Mouse (Mus musculus) stomach, embryonic 15.5 days (tissue): ENCODE results near the gene Tnnt2. TPM values are rescaled to one million over a fixed set of nuclear protein-coding genes. Genes with fewer than 3 reads are reported as not detected.
A peak's percentile ranks its signal among the peaks of the same experiment; 100 is the strongest.

Experiments used
- ATAC-seq: fragments of 200-750 bp; cut with Nextera tagmentation; 2 replicates; pipeline ENCODE4 v1.8.0; 2017; ENCODE audit warnings: low read depth, moderate number of reproducible peaks, moderate TSS enrichment; ENCODE audit not compliant: insufficient read depth, low FRiP score
- H3K27ac ChIP-seq: fragments of 300-500 bp; sonication (generic); 2 replicates; pipeline ENCODE4 v1.5.1; 2015; ENCODE audit warnings: mild to moderate bottlenecking, inconsistent platforms
- H3K27me3 ChIP-seq: fragments of 300-500 bp; sonication (generic); replicated peaks from 2 replicates; pipeline ENCODE4 v1.6.1; 2015; ENCODE audit warnings: inconsistent platforms
- H3K36me3 ChIP-seq: fragments of 300-500 bp; sonication (generic); 2 replicates; pipeline ENCODE4 v1.6.1; 2015; ENCODE audit warnings: inconsistent platforms
- H3K4me1 ChIP-seq: fragments of 300-500 bp; sonication (generic); 2 replicates; pipeline ENCODE4 v1.6.1; 2015; ENCODE audit warnings: inconsistent platforms
- H3K4me2 ChIP-seq: fragments of 300-500 bp; sonication (generic); 2 replicates; pipeline ENCODE4 v1.6.1; 2015; ENCODE audit warnings: mild to moderate bottlenecking, inconsistent platforms
- H3K4me3 ChIP-seq: fragments of 300-500 bp; sonication (generic); replicated peaks from 2 replicates; pipeline ENCODE4 v1.5.1; 2015; ENCODE audit warnings: inconsistent platforms
- H3K9ac ChIP-seq: fragments of 300-500 bp; sonication (generic); 2 replicates; pipeline ENCODE4 v1.6.1; 2015; ENCODE audit warnings: inconsistent platforms
- H3K9me3 ChIP-seq: fragments of 300-500 bp; sonication (generic); 2 replicates; pipeline ENCODE4 v1.6.1; 2016; ENCODE audit warnings: inconsistent platforms
- WGBS: fragments of 180-500 bp; shearing (Covaris S2); methylation state at CpG from one replicate; pipeline ENCODE4 v1.1.7; 2015; 5-methylcytosine and 5-hydroxymethylcytosine counted together
- polyA plus RNA-seq: library from polyadenylated mRNA; unstranded; fragments of >200 nt; fragmentation: Nextera tagmentation; extraction: Ambion mirVana; gene quantifications from 2 replicates; pipeline ENCODE4 v1.2.1, GENCODE M21; 2015

Tnnt2 gene
- polyA plus RNA-seq = 18.7 and 25.8 TPM in 2 replicates

- WGBS = 33% methylated on average over 9 of the region's 9 CpGs
- Histone ChIP-seq H3K9ac (no peak within 1 kb of the TSS), H3K9me3 (no peaks in the 10 kb centered on the region), H3K4me2 (no peak within 1 kb of the TSS), H3K27ac (no peak within 1 kb of the TSS; the same call in 1 of the 2 replicates), H3K27me3 (no peaks in the 10 kb centered on the region), H3K4me3 (no peak within 1 kb of the TSS), H3K4me1 (peaks cover 4% of the 10 kb centered on the region; the same call in 1 of the 2 replicates), H3K36me3 (no peaks in the 10 kb centered on the region)
- ATAC-seq = 0 out of 2 replicates have a peak, but pooled peaks have one; percentile 29
These were observed at the start of gene Tnnt2 for GRCm38 (mm10) chr1:135835716-135836483. Tnnt2 (plus strand) TSS chr1:135836354.

DNA sequence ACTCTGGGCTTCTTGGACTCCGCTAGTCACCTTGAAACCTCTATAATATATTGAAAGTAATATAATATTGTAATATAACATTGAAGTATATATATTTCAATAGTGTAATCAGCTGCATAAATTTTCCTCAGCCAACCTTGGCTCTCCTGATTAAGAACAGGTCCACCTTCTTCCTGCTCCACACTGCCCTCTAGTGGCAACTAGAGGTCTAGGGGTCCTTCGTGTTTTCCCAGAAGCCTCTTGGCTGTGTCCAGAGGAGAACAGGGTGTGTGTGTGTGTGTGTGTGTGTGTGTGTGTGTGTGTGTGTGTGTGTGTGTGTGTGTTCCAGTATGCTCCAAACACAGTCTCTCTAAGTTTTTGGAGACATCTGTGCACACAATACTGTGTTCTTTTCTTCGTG, 48.4 kb upstream of the Tnnt2 start:
- H3K27me3 ChIP-seq = no peaks in the 10 kb centered on the region
- no peaks in the 10 kb centered on the region for H3K36me3 ChIP-seq
- ATAC-seq = no peak
- no peaks in the 10 kb centered on the region for H3K9me3 ChIP-seq
- 49% methylated on average over 3 of the region's 3 CpGs for WGBS
- H3K4me2 ChIP-seq = no peak overlapping the region
- H3K4me3 ChIP-seq = no peak overlapping the region
- no peaks in the 10 kb centered on the region; the same call in 1 of the 2 replicates for H3K4me1 ChIP-seq
- H3K9ac ChIP-seq = no peak overlapping the region
- H3K27ac ChIP-seq = no peak overlapping the region; the same call in 1 of the 2 replicates

DNA sequence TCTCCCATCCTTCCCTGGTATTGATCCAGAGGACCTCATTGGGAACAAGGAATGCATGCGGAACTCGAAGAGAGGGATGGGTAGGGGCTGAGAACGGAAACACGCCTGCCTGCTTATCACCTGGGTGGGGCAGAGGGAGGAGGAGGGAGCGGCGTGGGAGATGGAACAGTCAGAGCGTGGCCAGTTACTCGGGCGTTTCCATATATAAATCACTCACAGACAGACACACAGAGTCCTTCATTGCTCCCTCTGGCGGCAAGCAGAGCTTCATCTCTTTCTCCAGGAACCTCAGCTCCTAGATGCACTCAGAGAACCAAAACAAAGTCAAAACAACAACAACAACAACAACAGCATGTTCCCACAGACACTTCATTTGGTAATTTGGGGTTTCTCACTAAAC, 47.4 kb upstream of the Tnnt2 start:
- Histone ChIP-seq H3K9me3 (no peaks in the 10 kb centered on the region), H3K36me3 (no peaks in the 10 kb centered on the region), H3K4me2 (peak overlapping the region; percentile 37; the same call in 1 of the 2 replicates), H3K27me3 (no peaks in the 10 kb centered on the region), H3K4me1 (peaks cover 6% of the 10 kb centered on the region), H3K9ac (no peak overlapping the region), H3K4me3 (no peak overlapping the region), H3K27ac (no peak overlapping the region)
- no peak for ATAC-seq
- WGBS = 11% methylated on average over 10 of the region's 10 CpGs

- H3K27me3 ChIP-seq = no peaks in the 10 kb centered on the region
- H3K9ac ChIP-seq = no peak overlapping the region
- no peak overlapping the region for H3K27ac ChIP-seq
- H3K4me1 ChIP-seq = peaks cover 12% of the 10 kb centered on the region
- ATAC-seq = no peak
- H3K9me3 ChIP-seq = no peaks in the 10 kb centered on the region
- 11% methylated on average over 5 of the region's 5 CpGs for whole genome bisulfite sequencing
- H3K36me3 ChIP-seq = no peaks in the 10 kb centered on the region
- no peak overlapping the region for H3K4me3 ChIP-seq
- no peak overlapping the region for H3K4me2 ChIP-seq
These were observed 46.3 kb upstream of the Tnnt2 start for GRCm38 (mm10) chr1:135789815-135790214.

- Histone ChIP-seq H3K36me3 (no peaks in the 10 kb centered on the region), H3K4me3 (no peak overlapping the region), H3K27ac (peak overlapping the region; percentile 74), H3K27me3 (no peaks in the 10 kb centered on the region), H3K4me2 (no peak overlapping the region), H3K4me1 (peaks cover 24% of the 10 kb centered on the region), H3K9ac (no peak overlapping the region), H3K9me3 (no peaks in the 10 kb centered on the region)
- 64% methylated on average over 13 of the region's 13 CpGs for WGBS
- ATAC-seq = no peak
These were observed 43.8 kb upstream of the Tnnt2 start for GRCm38 (mm10) chr1:135792143-135792939.

- Histone ChIP-seq H3K27me3 (no peaks in the 10 kb centered on the region), H3K27ac (peak overlapping the region; percentile 87), H3K4me2 (peak overlapping the region; percentile 60), H3K4me1 (peaks cover 24% of the 10 kb centered on the region), H3K9me3 (no peaks in the 10 kb centered on the region), H3K36me3 (no peaks in the 10 kb centered on the region), H3K9ac (no peak overlapping the region), H3K4me3 (peak overlapping the region; percentile 28)
- peak; percentile 69 for ATAC-seq
- 12% methylated on average over 27 of the region's 27 CpGs for WGBS
These were observed 42.6 kb upstream of the Tnnt2 start for GRCm38 (mm10) chr1:135793370-135794215.

GRCm38 (mm10) chr1:135794216-135795134, 41.7 kb upstream of the Tnnt2 start:
- H3K9me3 ChIP-seq = no peaks in the 10 kb centered on the region
- peak overlapping the region; percentile 60 for H3K4me2 ChIP-seq
- H3K36me3 ChIP-seq = no peaks in the 10 kb centered on the region
- no peaks in the 10 kb centered on the region for H3K27me3 ChIP-seq
- H3K4me3 ChIP-seq = peak overlapping the region; percentile 28; the same call in 1 of the 2 replicates
- ATAC-seq = peak; percentile 11; the same call in 1 of the 2 replicates
- no peak overlapping the region for H3K9ac ChIP-seq
- H3K27ac ChIP-seq = peak overlapping the region; percentile 87
- peaks cover 26% of the 10 kb centered on the region for H3K4me1 ChIP-seq
- WGBS = 21% methylated on average over 20 of the region's 20 CpGs

GRCm38 (mm10) chr1:135798492-135798891, 37.7 kb upstream of the Tnnt2 start:
- Histone ChIP-seq H3K4me3 (no peak overlapping the region), H3K4me2 (no peak overlapping the region), H3K27me3 (no peaks in the 10 kb centered on the region), H3K36me3 (no peaks in the 10 kb centered on the region), H3K9ac (no peak overlapping the region), H3K27ac (no peak overlapping the region), H3K4me1 (peaks cover 43% of the 10 kb centered on the region), H3K9me3 (no peaks in the 10 kb centered on the region)
- WGBS = 69% methylated on average over 1 of the region's 1 CpGs
- ATAC-seq = no peak

DNA sequence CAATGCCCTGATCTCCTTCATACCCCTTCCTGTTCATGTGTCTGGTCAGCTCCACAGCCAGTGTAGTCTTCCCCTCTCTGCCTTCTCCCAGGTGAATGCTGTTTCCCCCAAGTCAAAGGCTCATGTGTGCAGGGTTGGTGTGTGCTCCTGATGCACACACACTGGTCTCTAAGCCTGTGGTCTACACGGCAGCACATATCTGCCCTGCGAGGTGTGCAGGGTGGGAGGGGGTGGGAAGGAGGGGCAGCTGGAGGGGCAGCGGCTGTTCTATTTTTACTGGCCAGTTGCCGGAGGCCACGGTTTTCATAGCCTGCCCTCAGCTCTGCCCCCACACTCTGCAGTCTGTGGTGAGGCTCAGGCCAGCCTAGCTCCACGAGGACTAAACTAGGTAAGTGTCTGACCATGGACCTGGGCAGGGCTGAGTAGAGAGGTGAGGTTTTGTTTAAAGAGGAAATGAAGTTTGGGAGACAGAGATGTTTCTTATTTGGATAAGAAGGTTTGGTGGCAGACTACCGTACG, 37.0 kb upstream of the Tnnt2 start:
- ATAC-seq = no peak
- Histone ChIP-seq H3K9ac (no peak overlapping the region), H3K9me3 (no peaks in the 10 kb centered on the region), H3K4me1 (peaks cover 38% of the 10 kb centered on the region), H3K36me3 (no peaks in the 10 kb centered on the region), H3K4me3 (no peak overlapping the region), H3K27me3 (no peaks in the 10 kb centered on the region), H3K27ac (no peak overlapping the region), H3K4me2 (no peak overlapping the region)
- WGBS = 45% methylated on average over 8 of the region's 8 CpGs

GRCm38 (mm10) chr1:135800192-135800950, 35.8 kb upstream of the Tnnt2 start:
- Histone ChIP-seq H3K9me3 (no peaks in the 10 kb centered on the region), H3K27me3 (no peaks in the 10 kb centered on the region), H3K9ac (no peak overlapping the region), H3K4me3 (no peak overlapping the region), H3K4me1 (peaks cover 31% of the 10 kb centered on the region), H3K4me2 (no peak overlapping the region), H3K27ac (peak overlapping the region; percentile 69), H3K36me3 (no peaks in the 10 kb centered on the region)
- WGBS = 23% methylated on average over 8 of the region's 8 CpGs
- ATAC-seq = peak; percentile 74
